Mouse (Mus musculus): ENCODE data around the gene Ppfibp2. TPM values are rescaled to one million over a fixed set of nuclear protein-coding genes. Genes with fewer than 3 reads are reported as not detected.

Ppfibp2 gene
- polyA plus RNA-seq, 1 experiment, result 0.60 TPM

GRCm38 (mm10) chr7:107708491-107709112 lies 113.6 kb downstream of the Ppfibp2 start:
- H3ac ChIP-seq (ENCODE audit: control insufficient read depth, insufficient read length), result no peak overlapping the region

GRCm38 (mm10) chr7:107712743-107713142 lies 117.7 kb downstream of the Ppfibp2 start:
- Histone ChIP-seq H3ac (ENCODE audit: control insufficient read depth, insufficient read length) (no peak overlapping the region), H3K4me2 (ENCODE audit: low read depth) (no peak overlapping the region), H3K27me3 (ENCODE audit: control insufficient read depth, insufficient read depth, insufficient read length) (no peaks in the 10 kb centered on the region), H3K4me3 (no peak overlapping the region), H3K79me2 (ENCODE audit: control insufficient read depth, insufficient read depth) (no peaks in the 10 kb centered on the region), H3K36me3 (ENCODE audit: control insufficient read depth, insufficient read depth) (no peaks in the 10 kb centered on the region)
- TF ChIP-seq SRF (IDR thresholded peaks at IDR 0.05; ENCODE audit: control insufficient read depth, insufficient read length, low read depth) (no peak), CEBPB (IDR thresholded peaks at IDR 0.05; ENCODE audit: insufficient read depth, poor library complexity, severe bottlenecking) (no peak), MYOG (IDR thresholded peaks at IDR 0.05; ENCODE audit: control insufficient read depth in 1 of 3, insufficient read depth in 1 of 3, insufficient read length in 2 of 3, low read depth in 2 of 3) (no peak), MAX (IDR thresholded peaks at IDR 0.05; ENCODE audit: low read depth) (no peak), E2F4 (IDR thresholded peaks at IDR 0.05; ENCODE audit: insufficient read depth) (no peak), REST (IDR thresholded peaks at IDR 0.05; ENCODE audit: insufficient read depth, insufficient read length) (no peak), POLR2A (IDR thresholded peaks at IDR 0.05; ENCODE audit: insufficient read length, low read depth) (no peak), MYOD1 (IDR thresholded peaks at IDR 0.05; ENCODE audit: control insufficient read depth in 1 of 3, insufficient read length in 2 of 3, low read depth in 2 of 3) (no peak), TCF12 (IDR thresholded peaks at IDR 0.05; ENCODE audit: insufficient read depth, poor library complexity, severe bottlenecking) (no peak)

More at GRCm38 (mm10) chr7:107708491-107709112, 113.6 kb downstream of the Ppfibp2 start:
- no peak for TF ChIP-seq MAX (IDR thresholded peaks at IDR 0.05; ENCODE audit: low read depth)
- no peak for TF ChIP-seq POLR2A (IDR thresholded peaks at IDR 0.05; ENCODE audit: insufficient read length, low read depth)
- no peak for TF ChIP-seq E2F4 (IDR thresholded peaks at IDR 0.05; ENCODE audit: insufficient read depth)
- no peak for TF ChIP-seq MYOG (IDR thresholded peaks at IDR 0.05; ENCODE audit: control insufficient read depth in 1 of 3, insufficient read depth in 1 of 3, insufficient read length in 2 of 3, low read depth in 2 of 3)
- no peak for TF ChIP-seq REST (IDR thresholded peaks at IDR 0.05; ENCODE audit: insufficient read depth, insufficient read length)
- no peak for TF ChIP-seq POLR2AphosphoS2 (IDR thresholded peaks at IDR 0.05; ENCODE audit: insufficient read length, low read depth)
- no peaks in the 10 kb centered on the region for H3K36me3 ChIP-seq (ENCODE audit: control insufficient read depth, insufficient read depth)
- H3K79me2 ChIP-seq (ENCODE audit: control insufficient read depth, insufficient read depth), result no peaks in the 10 kb centered on the region
- no peak overlapping the region for H3K4me2 ChIP-seq (ENCODE audit: low read depth)
- H3K27me3 ChIP-seq (ENCODE audit: control insufficient read depth, insufficient read depth, insufficient read length), result no peaks in the 10 kb centered on the region
- no peak overlapping the region for H3K4me3 ChIP-seq

- Histone ChIP-seq H3ac (ENCODE audit: control insufficient read depth, insufficient read length) (no peak overlapping the region), H3K36me3 (ENCODE audit: control insufficient read depth, insufficient read depth) (no peaks in the 10 kb centered on the region), H3K4me2 (ENCODE audit: low read depth) (no peak overlapping the region), H3K4me3 (no peak overlapping the region), H3K27me3 (ENCODE audit: control insufficient read depth, insufficient read depth, insufficient read length) (no peaks in the 10 kb centered on the region), H3K79me2 (ENCODE audit: control insufficient read depth, insufficient read depth) (no peaks in the 10 kb centered on the region)
- no peak for TF ChIP-seq POLR2A (IDR thresholded peaks at IDR 0.05; ENCODE audit: insufficient read length, low read depth)
These were observed 119.1 kb downstream of the Ppfibp2 start for GRCm38 (mm10) chr7:107714067-107714466.

- TF ChIP-seq SRF (IDR thresholded peaks at IDR 0.05; ENCODE audit: control insufficient read depth, insufficient read length, low read depth) (no peak), USF1 (IDR thresholded peaks at IDR 0.05; ENCODE audit: low read depth) (no peak), REST (IDR thresholded peaks at IDR 0.05; ENCODE audit: insufficient read depth, insufficient read length) (no peak), CEBPB (IDR thresholded peaks at IDR 0.05; ENCODE audit: insufficient read depth, poor library complexity, severe bottlenecking) (no peak), TCF3 (IDR thresholded peaks at IDR 0.05; ENCODE audit: insufficient read length, low read depth) (no peak), TCF12 (IDR thresholded peaks at IDR 0.05; ENCODE audit: insufficient read depth, poor library complexity, severe bottlenecking) (no peak), MYOD1 (IDR thresholded peaks at IDR 0.05; ENCODE audit: control insufficient read depth in 1 of 3, insufficient read length in 2 of 3, low read depth in 2 of 3) (no peak), MYOG (IDR thresholded peaks at IDR 0.05; ENCODE audit: control insufficient read depth in 1 of 3, insufficient read depth in 1 of 3, insufficient read length in 2 of 3, low read depth in 2 of 3) (no peak), POLR2AphosphoS2 (IDR thresholded peaks at IDR 0.05; ENCODE audit: insufficient read length, low read depth) (no peak), MAX (IDR thresholded peaks at IDR 0.05; ENCODE audit: low read depth) (no peak), POLR2A (IDR thresholded peaks at IDR 0.05; ENCODE audit: insufficient read length, low read depth) (no peak), E2F4 (IDR thresholded peaks at IDR 0.05; ENCODE audit: insufficient read depth) (no peak)
- Histone ChIP-seq H3K4me2 (ENCODE audit: low read depth) (no peak overlapping the region), H3K79me2 (ENCODE audit: control insufficient read depth, insufficient read depth) (no peaks in the 10 kb centered on the region), H3K4me3 (no peak overlapping the region), H3ac (ENCODE audit: control insufficient read depth, insufficient read length) (no peak overlapping the region), H3K27me3 (ENCODE audit: control insufficient read depth, insufficient read depth, insufficient read length) (no peaks in the 10 kb centered on the region), H3K36me3 (ENCODE audit: control insufficient read depth, insufficient read depth) (no peaks in the 10 kb centered on the region)
These were observed 125.8 kb downstream of the Ppfibp2 start for GRCm38 (mm10) chr7:107720771-107721170.

- no peak for TF ChIP-seq POLR2A (IDR thresholded peaks at IDR 0.05; ENCODE audit: insufficient read length, low read depth)
- no peak for TF ChIP-seq E2F4 (IDR thresholded peaks at IDR 0.05; ENCODE audit: insufficient read depth)
- TF ChIP-seq POLR2AphosphoS2 (IDR thresholded peaks at IDR 0.05; ENCODE audit: insufficient read length, low read depth), result no peak
- TF ChIP-seq USF1 (IDR thresholded peaks at IDR 0.05; ENCODE audit: low read depth), result no peak
- no peak for TF ChIP-seq MYOD1 (IDR thresholded peaks at IDR 0.05; ENCODE audit: control insufficient read depth in 1 of 3, insufficient read length in 2 of 3, low read depth in 2 of 3)
- no peak overlapping the region for H3K4me2 ChIP-seq (ENCODE audit: low read depth)
- H3K79me2 ChIP-seq (ENCODE audit: control insufficient read depth, insufficient read depth), result no peaks in the 10 kb centered on the region
- no peak overlapping the region for H3K4me3 ChIP-seq
- no peak overlapping the region for H3ac ChIP-seq (ENCODE audit: control insufficient read depth, insufficient read length)
- no peaks in the 10 kb centered on the region for H3K36me3 ChIP-seq (ENCODE audit: control insufficient read depth, insufficient read depth)
- H3K27me3 ChIP-seq (ENCODE audit: control insufficient read depth, insufficient read depth, insufficient read length), result no peaks in the 10 kb centered on the region
These were observed 127.5 kb downstream of the Ppfibp2 start for GRCm38 (mm10) chr7:107722536-107722935.
